Mouse (Mus musculus): Measurements from ENCODE around the gene Mxra8. TPM values are rescaled to one million over a fixed set of nuclear protein-coding genes. Genes with fewer than 3 reads are reported as not detected.

Mxra8 gene
- polyA plus RNA-seq, 1 experiment from 2014 or later = 15.6 TPM

GRCm38 (mm10) chr4:155807841-155808240 is 31.6 kb upstream of the Mxra8 start:
- Histone ChIP-seq H3K4me3 (ENCODE audit: low read depth, low read length) (no peak overlapping the region), H3K36me3 (ENCODE audit: control insufficient read depth, insufficient read depth, low read length) (peaks cover 54% of the 10 kb centered on the region), H3K27ac (ENCODE audit: low read depth, low read length) (no peak overlapping the region), H3K9ac (ENCODE audit: low read length) (no peak overlapping the region), H3K4me1 (ENCODE audit: control insufficient read depth, insufficient read depth, low read length) (peaks cover 13% of the 10 kb centered on the region), H3K27me3 (replicated peaks; ENCODE audit: control insufficient read depth, insufficient read depth, low read length) (no peaks in the 10 kb centered on the region), H3K9me3 (replicated peaks; ENCODE audit: control insufficient read depth, low read length) (no peaks in the 10 kb centered on the region), H3K4me2 (ENCODE audit: low read length) (no peak overlapping the region)
- DNase-seq (ENCODE audit: low spot score) = no peak
- ATAC-seq = no peak
- 88% methylated on average over 3 of the region's 3 CpGs for WGBS

DNA sequence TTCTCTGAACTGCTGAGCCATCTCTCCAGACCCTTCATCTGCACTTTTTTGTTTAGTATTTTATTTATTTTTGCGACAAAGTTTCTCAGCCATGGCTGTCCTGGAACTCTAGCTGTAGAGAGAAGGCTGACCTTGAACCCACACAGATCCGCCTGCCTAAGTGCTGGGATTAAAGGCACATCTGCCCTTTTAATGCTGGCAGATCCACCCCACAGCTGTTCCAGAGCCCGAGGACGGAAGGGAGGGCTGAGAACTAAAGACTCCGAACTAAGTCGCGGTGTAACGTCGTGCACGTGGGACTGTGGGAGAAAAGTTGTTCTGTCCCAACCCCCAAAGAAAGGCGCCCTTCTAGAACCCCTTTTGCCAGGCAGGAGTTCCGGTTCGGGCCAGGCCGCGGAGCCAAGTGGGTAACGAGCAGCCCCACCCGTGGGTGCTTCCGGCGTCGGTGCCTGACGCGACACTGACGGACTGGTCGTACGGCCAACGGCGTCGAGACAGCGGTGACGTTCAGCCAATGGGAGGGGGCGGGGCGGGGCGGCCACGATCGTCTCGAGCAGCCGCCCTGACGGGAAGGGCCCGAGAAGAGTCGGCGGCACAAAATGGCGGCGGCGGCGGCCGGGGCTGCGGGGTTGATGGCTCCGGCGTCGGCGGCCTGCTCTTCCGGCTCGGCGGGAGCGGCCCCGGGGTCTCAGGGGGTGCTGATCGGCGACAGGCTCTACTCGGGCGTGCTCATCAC is 27.4 kb upstream of the Mxra8 start, which contains the start of gene Ccnl2:
Ccnl2 (plus strand) TSS at position 561 of the 736 bp plus-strand sequence.
- ATAC-seq = peak; percentile 99
- peak within 1 kb of the TSS; percentile 100 for H3K4me3 ChIP-seq (ENCODE audit: low read depth, low read length)
- peak within 1 kb of the TSS; percentile 93 for H3K4me2 ChIP-seq (ENCODE audit: low read length)
- no peaks in the 10 kb centered on the region for H3K9me3 ChIP-seq (replicated peaks; ENCODE audit: control insufficient read depth, low read length)
- DNase-seq (ENCODE audit: low spot score) = peak; percentile 98
- 1% methylated on average over 59 of the region's 60 CpGs for WGBS
- H3K9ac ChIP-seq (ENCODE audit: low read length) = peak within 1 kb of the TSS; percentile 100
- H3K4me1 ChIP-seq (ENCODE audit: control insufficient read depth, insufficient read depth, low read length) = peaks cover 16% of the 10 kb centered on the region
- no peaks in the 10 kb centered on the region for H3K27me3 ChIP-seq (replicated peaks; ENCODE audit: control insufficient read depth, insufficient read depth, low read length)
- H3K27ac ChIP-seq (ENCODE audit: low read depth, low read length) = peak within 1 kb of the TSS; percentile 86
- H3K36me3 ChIP-seq (ENCODE audit: control insufficient read depth, insufficient read depth, low read length) = peaks cover 77% of the 10 kb centered on the region

DNA sequence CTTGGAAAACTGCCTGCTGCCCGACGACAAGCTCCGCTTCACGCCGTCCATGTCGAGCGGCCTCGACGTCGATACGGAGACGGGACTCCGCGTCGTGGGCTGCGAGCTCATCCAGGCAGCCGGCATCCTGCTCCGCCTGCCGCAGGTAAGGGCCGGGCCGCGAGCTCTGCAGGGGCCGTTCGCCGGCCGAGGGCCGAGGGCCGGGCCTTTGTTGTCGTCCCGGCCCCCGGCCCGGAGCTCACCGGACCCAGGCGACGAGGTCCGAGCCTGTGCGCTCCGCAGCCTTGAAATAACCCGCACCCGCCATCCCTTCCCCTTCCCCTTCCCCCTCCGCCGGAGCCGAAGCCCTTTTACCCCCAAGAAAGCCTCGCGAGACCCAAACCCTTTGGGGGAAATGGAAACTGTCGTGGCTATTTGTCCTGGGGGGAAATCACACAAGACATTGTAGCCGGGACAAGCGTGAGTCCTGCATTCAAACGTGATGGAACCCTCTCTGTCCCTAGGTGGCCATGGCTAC is 26.8 kb upstream of the Mxra8 start:
- Histone ChIP-seq H3K4me1 (ENCODE audit: control insufficient read depth, insufficient read depth, low read length) (peaks cover 16% of the 10 kb centered on the region), H3K4me2 (ENCODE audit: low read length) (peak overlapping the region; percentile 93), H3K9ac (ENCODE audit: low read length) (peak overlapping the region; percentile 100), H3K9me3 (replicated peaks; ENCODE audit: control insufficient read depth, low read length) (no peaks in the 10 kb centered on the region), H3K36me3 (ENCODE audit: control insufficient read depth, insufficient read depth, low read length) (peaks cover 77% of the 10 kb centered on the region), H3K27ac (ENCODE audit: low read depth, low read length) (peak overlapping the region; percentile 86), H3K27me3 (replicated peaks; ENCODE audit: control insufficient read depth, insufficient read depth, low read length) (no peaks in the 10 kb centered on the region), H3K4me3 (ENCODE audit: low read depth, low read length) (peak overlapping the region; percentile 100)
- DNase-seq (ENCODE audit: low spot score) (peak; percentile 41), ATAC-seq (peak; percentile 42; the same call in 1 of the 2 replicates)
- under 1% methylated on average over 42 of the region's 49 CpGs for WGBS

DNA sequence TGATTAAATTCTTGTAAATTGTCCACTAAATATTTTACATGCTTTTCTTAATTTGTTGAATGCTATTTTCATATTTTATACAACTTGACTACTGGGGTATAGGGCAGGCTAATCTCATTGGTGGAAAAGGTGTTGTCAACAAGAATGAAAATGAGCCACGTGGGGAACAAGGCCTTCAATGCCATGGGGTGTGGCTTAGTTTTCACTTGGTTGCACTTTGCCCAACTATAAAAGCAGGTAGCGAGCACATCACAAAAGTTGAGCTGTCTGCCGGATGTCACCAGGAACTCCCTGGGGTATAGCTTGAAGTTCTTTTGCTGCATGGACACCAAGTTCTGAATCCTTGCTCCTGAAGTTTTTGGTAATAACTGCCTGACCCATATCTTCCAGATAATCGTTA is 21.9 kb upstream of the Mxra8 start:
- no peak overlapping the region for H3K4me2 ChIP-seq (ENCODE audit: low read length)
- no peaks in the 10 kb centered on the region for H3K27me3 ChIP-seq (replicated peaks; ENCODE audit: control insufficient read depth, insufficient read depth, low read length)
- H3K4me3 ChIP-seq (ENCODE audit: low read depth, low read length) = no peak overlapping the region
- peaks cover 11% of the 10 kb centered on the region for H3K4me1 ChIP-seq (ENCODE audit: control insufficient read depth, insufficient read depth, low read length)
- ATAC-seq (no peak), DNase-seq (ENCODE audit: low spot score) (no peak)
- 57% methylated on average over 4 of the region's 4 CpGs for WGBS
- H3K36me3 ChIP-seq (ENCODE audit: control insufficient read depth, insufficient read depth, low read length) = peaks cover 89% of the 10 kb centered on the region
- no peak overlapping the region for H3K27ac ChIP-seq (ENCODE audit: low read depth, low read length)
- no peaks in the 10 kb centered on the region for H3K9me3 ChIP-seq (replicated peaks; ENCODE audit: control insufficient read depth, low read length)
- no peak overlapping the region for H3K9ac ChIP-seq (ENCODE audit: low read length)

- 80% methylated on average over 7 of the region's 7 CpGs for WGBS
- DNase-seq (ENCODE audit: low spot score) = no peak
- H3K4me3 ChIP-seq (ENCODE audit: low read depth, low read length) = no peak overlapping the region
Observed at GRCm38 (mm10) chr4:155821025-155821424, 18.5 kb upstream of the Mxra8 start.

GRCm38 (mm10) chr4:155823443-155823842 is 16.0 kb upstream of the Mxra8 start:
- no peak overlapping the region for H3K4me2 ChIP-seq (ENCODE audit: low read length)
- no peak overlapping the region for H3K9ac ChIP-seq (ENCODE audit: low read length)
- H3K9me3 ChIP-seq (replicated peaks; ENCODE audit: control insufficient read depth, low read length) = no peaks in the 10 kb centered on the region
- DNase-seq (ENCODE audit: low spot score) = no peak
- no peak overlapping the region for H3K4me3 ChIP-seq (ENCODE audit: low read depth, low read length)
- H3K27me3 ChIP-seq (replicated peaks; ENCODE audit: control insufficient read depth, insufficient read depth, low read length) = no peaks in the 10 kb centered on the region
- WGBS = 96% methylated on average over 16 of the region's 16 CpGs
- no peak for ATAC-seq
- peaks cover 85% of the 10 kb centered on the region for H3K36me3 ChIP-seq (ENCODE audit: control insufficient read depth, insufficient read depth, low read length)
- H3K27ac ChIP-seq (ENCODE audit: low read depth, low read length) = no peak overlapping the region
- no peaks in the 10 kb centered on the region for H3K4me1 ChIP-seq (ENCODE audit: control insufficient read depth, insufficient read depth, low read length)

More at GRCm38 (mm10) chr4:155821025-155821424, 18.5 kb upstream of the Mxra8 start:
- H3K9ac ChIP-seq (ENCODE audit: low read length) = no peak overlapping the region
- H3K4me2 ChIP-seq (ENCODE audit: low read length) = no peak overlapping the region
- no peaks in the 10 kb centered on the region for H3K27me3 ChIP-seq (replicated peaks; ENCODE audit: control insufficient read depth, insufficient read depth, low read length)
- no peak overlapping the region for H3K27ac ChIP-seq (ENCODE audit: low read depth, low read length)
- H3K36me3 ChIP-seq (ENCODE audit: control insufficient read depth, insufficient read depth, low read length) = peaks cover 93% of the 10 kb centered on the region
- no peaks in the 10 kb centered on the region for H3K4me1 ChIP-seq (ENCODE audit: control insufficient read depth, insufficient read depth, low read length)
- no peak for ATAC-seq
- H3K9me3 ChIP-seq (replicated peaks; ENCODE audit: control insufficient read depth, low read length) = no peaks in the 10 kb centered on the region

DNA sequence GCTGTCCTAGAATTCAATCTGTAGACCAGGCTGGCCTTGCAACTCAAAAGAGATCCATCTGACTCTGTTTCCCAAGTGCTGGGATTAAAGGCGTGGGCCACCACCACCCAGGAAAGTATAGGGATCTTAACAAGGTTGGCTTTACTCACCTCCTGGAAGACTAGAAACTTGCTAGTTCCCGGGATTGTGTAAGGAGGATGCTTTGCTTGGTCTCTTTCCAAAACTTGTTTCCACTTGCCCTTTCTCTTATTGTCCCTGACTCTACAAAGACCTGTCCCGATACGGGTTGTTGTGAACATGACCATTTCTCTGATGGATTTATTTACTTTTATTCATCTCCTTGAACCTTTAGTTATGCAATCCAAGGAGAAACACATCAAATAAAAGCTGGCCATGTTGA is 9.6 kb upstream of the Mxra8 start:
- no peak overlapping the region for H3K4me3 ChIP-seq (ENCODE audit: low read depth, low read length)
- peaks cover 13% of the 10 kb centered on the region for H3K4me1 ChIP-seq (ENCODE audit: control insufficient read depth, insufficient read depth, low read length)
- H3K27ac ChIP-seq (ENCODE audit: low read depth, low read length) = no peak overlapping the region
- no peaks in the 10 kb centered on the region for H3K9me3 ChIP-seq (replicated peaks; ENCODE audit: control insufficient read depth, low read length)
- H3K36me3 ChIP-seq (ENCODE audit: control insufficient read depth, insufficient read depth, low read length) = peaks cover 38% of the 10 kb centered on the region
- 93% methylated on average over 4 of the region's 4 CpGs for WGBS
- ATAC-seq = no peak
- DNase-seq (ENCODE audit: low spot score) = no peak
- no peak overlapping the region for H3K4me2 ChIP-seq (ENCODE audit: low read length)
- no peaks in the 10 kb centered on the region for H3K27me3 ChIP-seq (replicated peaks; ENCODE audit: control insufficient read depth, insufficient read depth, low read length)
- H3K9ac ChIP-seq (ENCODE audit: low read length) = no peak overlapping the region

DNA sequence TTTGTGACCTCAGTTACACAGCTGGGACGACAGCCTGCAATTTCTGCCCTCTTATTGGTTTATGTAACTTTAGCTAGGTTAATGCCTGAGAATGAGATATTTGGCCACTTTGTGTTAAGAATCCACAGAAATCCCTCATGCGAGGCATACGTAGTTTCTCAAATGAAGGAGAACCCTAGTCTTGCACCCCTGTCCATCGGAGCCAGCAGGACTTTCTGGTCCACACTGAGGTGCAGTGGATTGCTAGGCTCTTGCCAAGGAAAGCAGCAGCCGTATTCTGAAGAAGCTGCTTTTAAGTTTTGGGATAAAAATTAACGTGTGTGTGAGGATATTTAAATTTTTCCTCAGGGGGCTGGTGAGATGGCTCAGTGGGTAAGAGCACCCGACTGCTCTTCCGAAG is 8.9 kb upstream of the Mxra8 start:
- Histone ChIP-seq H3K9ac (ENCODE audit: low read length) (peak overlapping the region; percentile 90), H3K36me3 (ENCODE audit: control insufficient read depth, insufficient read depth, low read length) (peaks cover 34% of the 10 kb centered on the region), H3K4me2 (ENCODE audit: low read length) (peak overlapping the region; percentile 98), H3K4me3 (ENCODE audit: low read depth, low read length) (peak overlapping the region; percentile 80), H3K9me3 (replicated peaks; ENCODE audit: control insufficient read depth, low read length) (no peaks in the 10 kb centered on the region), H3K27ac (ENCODE audit: low read depth, low read length) (no peak overlapping the region), H3K27me3 (replicated peaks; ENCODE audit: control insufficient read depth, insufficient read depth, low read length) (no peaks in the 10 kb centered on the region), H3K4me1 (ENCODE audit: control insufficient read depth, insufficient read depth, low read length) (peaks cover 13% of the 10 kb centered on the region)
- 61% methylated on average over 8 of the region's 8 CpGs for WGBS
- no peak for DNase-seq (ENCODE audit: low spot score)
- no peak for ATAC-seq

DNA sequence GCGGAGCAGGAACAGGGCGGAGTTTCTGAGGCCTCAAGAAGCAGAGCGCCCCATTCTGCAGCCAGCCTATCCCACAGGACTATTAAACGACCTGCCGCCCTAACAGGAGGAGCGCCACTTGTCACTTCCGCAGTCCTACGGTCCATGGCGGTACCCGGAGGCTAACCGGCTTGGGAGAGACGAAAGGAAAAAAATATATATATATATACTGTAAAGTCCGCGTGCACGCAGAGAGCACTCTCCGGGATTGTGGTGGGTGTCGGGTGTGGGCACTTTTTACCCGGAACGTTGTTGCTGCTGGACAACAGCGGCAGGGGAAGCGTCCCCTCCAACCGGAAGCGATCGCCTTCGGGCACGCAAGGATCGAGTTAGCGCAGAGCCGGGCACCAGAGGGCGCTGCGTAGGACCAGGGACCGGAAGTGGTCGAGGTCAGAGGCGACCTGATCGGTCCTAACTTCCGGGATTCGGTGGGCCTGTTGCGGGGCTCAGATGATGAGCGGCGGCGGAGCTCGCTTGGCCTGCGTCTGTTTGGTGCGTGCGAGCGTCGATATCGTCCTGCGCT is 8.2 kb upstream of the Mxra8 start, which contains the start of gene Aurkaip1:
Aurkaip1 (plus strand) TSS at position 68 of the 562 bp plus-strand sequence.
- Histone ChIP-seq H3K36me3 (ENCODE audit: control insufficient read depth, insufficient read depth, low read length) (peaks cover 32% of the 10 kb centered on the region), H3K9ac (ENCODE audit: low read length) (peak within 1 kb of the TSS; percentile 90), H3K4me2 (ENCODE audit: low read length) (peak within 1 kb of the TSS; percentile 98), H3K4me1 (ENCODE audit: control insufficient read depth, insufficient read depth, low read length) (peaks cover 13% of the 10 kb centered on the region), H3K9me3 (replicated peaks; ENCODE audit: control insufficient read depth, low read length) (no peaks in the 10 kb centered on the region), H3K27me3 (replicated peaks; ENCODE audit: control insufficient read depth, insufficient read depth, low read length) (no peaks in the 10 kb centered on the region), H3K27ac (ENCODE audit: low read depth, low read length) (peak within 1 kb of the TSS; percentile 89), H3K4me3 (ENCODE audit: low read depth, low read length) (peak within 1 kb of the TSS; percentile 80)
- DNase-seq (ENCODE audit: low spot score) (peak; percentile 97), ATAC-seq (peak; percentile 95)
- WGBS = under 1% methylated on average over 49 of the region's 49 CpGs

Measured in forebrain, embryonic 14.5 days (tissue).